Mouse (Mus musculus) embryo, embryonic 9.5 days (tissue): ENCODE results near the gene Lin7c.
"Not testable (repeated sequence)": the region's sequence is repeated elsewhere in the genome, so short reads cannot be mapped to it uniquely, and the experiment has no call there.

Experiments
- DNase-seq: peaks from one replicate; pipeline ENCODE4 v3.0.0-alpha.2; 2017; ENCODE audit errors: extremely low spot score

Gene Lin7c

DNA sequence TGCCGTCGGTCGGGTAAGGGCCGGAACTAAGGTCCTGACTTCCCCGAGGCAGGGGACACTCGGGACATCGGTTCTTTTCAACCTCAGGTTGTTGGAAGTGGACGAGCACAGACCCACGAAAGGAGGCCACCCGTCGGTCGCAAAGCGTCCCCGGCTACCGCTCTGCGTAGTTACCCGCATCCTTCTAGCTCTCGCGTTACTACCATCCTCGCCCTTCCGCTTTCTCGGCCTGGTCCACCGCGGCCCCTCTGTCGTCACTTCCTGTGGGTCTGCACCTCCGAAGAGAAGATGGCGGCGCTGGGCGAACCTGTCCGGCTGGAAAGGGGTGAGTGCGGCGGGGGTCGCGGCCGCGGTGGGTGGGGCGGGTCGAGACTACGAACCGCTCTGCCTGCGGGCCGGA lies at the start of gene Lin7c:
Gene Lin7c, plus strand, starts transcription at position 257 of the 400 bp plus-strand sequence.
- peak; percentile 94 for DNase-seq

DNA sequence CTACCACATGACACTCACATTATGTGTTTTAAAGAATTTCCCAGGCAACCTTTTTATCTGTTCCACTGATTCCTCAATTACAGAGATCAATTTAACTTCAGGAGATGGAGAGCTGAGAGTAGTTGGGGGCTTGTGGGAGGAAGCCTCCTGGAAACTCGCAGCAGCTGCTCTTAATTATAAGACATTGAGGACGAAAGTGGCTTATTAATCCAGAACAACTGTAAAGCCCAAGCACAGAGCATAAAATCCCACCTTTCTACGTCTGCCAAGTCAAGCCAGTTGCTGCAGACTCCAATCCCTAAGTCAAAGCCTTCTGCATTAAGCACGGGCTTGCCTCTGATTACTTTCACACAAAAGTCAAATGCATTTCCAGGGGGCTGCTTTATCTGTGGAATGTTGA lies 44.3 kb upstream of the Lin7c start:
- DNase-seq, result no peak

DNA sequence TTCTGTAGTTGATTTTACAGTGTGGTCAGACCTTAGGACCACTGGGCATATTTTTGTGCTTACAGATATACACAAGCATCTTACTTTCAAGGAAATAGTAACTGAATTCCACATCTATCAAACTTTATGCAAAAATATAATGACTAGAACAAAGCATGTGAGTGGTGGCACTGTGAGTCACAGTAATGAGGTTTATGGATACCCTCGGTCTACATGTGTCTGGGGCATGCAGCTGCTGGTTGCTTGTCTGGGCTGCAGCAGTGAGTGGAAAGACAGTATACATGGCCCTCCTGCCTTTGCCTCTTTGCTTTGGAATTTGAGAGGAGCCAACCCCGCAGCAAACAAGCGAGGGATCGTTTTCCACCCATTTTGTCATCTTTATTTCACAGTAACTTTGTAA lies 42.3 kb upstream of the Lin7c start:
- peak; percentile 5 for DNase-seq

DNA sequence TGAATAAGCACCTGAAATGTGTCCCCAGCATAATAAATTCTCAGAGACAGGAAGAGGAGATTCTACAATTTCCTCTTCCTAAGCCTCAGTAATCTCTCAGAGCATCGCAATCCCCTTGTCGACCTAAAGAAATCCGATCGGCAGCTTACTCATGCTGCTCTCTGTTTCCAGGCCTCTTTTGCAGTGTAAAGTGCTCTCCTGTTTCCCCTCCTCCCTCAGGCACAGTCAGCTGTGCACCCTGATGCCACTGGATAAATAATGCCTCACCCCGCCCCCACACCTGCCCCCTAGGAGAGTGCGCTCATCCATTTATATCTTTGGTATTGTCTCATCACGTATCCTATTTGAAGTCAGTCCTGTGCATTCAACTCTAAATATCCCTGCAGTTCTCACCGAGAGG lies 41.9 kb upstream of the Lin7c start:
- peak; percentile 12 for DNase-seq

DNA sequence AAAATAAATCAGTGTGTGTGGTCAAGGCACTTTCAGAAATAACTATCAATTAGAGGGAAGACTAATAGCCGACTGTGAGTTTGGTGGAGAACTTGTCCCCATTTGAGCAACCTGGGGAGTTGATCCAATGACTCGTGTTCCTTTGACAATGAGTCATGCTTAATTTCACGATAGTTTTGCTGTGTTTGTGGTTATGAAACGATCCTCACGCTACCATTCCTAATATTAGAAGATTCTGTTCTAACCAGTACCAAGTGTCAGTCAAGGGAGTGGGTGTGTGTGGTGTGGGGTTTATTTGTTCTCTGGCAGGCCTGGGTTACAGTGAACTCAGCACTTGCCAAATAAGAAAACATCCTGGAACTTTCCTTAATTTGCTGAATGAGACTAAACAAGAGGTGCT lies 35.1 kb upstream of the Lin7c start:
- no peak for DNase-seq

DNA sequence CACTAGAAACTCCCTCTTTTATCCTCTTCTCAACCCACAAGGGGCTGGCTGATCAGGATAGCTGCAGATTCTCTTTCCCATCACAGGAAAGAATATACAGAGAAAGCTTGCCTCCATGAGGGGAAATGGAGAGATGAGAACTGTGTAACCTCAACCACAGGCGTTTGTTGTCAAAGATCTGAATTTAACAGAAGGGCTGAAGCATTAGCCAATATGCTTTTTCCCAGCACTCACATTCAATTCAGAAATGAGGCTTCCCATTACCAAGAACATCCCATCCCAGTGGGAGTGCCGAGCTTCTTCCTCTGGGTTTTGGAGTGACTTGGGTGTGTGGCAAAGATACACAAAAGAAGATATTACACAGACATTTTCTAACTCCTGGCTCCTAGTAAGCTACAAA lies 31.0 kb upstream of the Lin7c start:
- DNase-seq, result no peak

DNA sequence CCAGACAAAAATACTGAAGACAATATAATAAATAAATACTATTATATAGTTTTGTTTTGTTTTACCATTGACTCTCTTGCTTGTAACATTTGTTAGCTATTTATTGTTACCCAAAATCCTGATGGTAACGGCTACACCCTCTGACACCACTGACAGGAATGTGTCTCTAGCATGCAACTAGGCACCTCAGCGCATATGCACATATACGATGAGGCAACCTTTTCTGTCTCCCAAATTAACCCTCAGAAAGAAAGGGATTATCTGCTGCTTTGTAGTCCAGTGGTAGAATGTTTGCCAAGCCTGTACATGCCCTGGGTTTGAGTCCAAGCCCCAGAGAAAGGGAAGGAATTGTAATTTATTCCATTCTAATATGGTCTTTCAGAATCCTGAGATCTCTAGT lies 29.8 kb upstream of the Lin7c start:
- no peak for DNase-seq

DNA sequence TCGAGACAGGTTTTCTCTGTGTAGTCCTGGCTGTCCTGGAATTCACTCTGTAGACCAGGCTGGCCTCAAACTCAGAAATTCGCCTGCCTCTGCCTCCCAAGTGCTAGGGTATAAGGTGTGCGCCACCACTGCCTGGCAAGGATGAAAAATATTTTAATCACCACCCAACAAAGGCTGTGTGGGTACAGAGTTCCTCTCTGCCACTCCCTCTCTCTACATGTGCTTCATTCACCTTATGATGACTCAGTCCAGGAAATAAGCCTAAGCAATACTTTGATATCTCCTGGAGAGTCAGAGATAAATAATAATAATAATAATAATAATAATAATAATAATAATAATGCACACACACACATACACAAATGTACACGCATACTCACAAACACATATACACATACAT lies 11.2 kb upstream of the Lin7c start:
- DNase-seq, result not testable (repeated sequence)

DNA sequence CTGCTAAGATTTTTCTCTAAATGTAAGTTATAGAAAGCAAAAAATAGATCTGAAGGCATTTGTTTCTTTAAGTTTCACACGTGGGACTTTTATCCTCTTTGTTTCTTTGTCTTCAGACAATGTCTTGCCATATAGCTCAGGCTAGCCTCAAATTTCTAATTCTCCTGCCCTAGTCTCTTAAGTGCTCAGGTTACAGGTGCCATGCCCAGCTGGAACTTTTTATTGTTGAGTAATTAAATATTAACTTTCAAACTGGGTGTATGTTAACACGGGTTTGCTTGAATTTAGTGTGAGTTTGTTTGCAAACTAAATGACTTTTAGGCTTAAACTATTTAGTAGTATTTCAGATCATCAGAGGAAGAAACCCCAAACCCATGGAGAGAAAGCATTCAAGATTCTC lies 9.5 kb upstream of the Lin7c start:
- no peak for DNase-seq

DNA sequence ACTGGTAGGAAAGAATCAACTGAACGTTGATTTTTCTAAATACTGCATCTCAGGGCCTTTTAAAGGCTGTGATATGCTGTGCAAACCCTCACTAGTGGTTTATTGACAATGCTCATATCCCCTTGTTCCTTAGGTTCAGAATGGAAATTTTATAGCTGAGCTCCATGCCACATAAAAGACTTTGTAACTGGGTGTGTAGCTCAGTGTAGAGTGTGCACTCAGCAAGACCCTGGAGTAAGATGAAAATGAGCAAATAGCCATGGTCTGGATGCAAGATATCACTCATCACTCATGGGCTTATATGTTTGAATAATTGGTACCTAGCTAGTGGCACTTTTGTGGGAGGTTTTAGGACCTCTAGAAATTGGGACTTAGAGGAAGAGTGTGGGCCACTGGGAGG lies 9.0 kb upstream of the Lin7c start:
- no peak for DNase-seq

DNA sequence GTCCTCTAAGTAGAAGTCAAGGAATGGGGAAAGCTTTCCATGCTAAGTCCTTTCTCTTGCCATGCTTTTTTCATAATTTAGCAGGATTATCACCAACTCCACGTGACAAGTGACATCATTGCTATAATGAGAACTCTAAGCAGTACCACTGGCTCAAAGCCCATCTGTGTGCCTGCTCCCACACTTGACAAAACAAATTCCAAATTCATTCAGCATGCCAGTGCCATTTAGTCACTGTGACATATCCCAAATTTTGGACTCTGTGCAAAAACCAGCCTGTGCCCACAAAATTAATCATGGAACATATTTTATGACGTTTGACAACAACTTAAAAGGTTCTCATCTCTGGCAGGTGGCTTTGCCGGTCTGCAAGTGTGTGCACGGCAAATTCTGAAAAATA lies 6.5 kb upstream of the Lin7c start:
- DNase-seq, result no peak

DNA sequence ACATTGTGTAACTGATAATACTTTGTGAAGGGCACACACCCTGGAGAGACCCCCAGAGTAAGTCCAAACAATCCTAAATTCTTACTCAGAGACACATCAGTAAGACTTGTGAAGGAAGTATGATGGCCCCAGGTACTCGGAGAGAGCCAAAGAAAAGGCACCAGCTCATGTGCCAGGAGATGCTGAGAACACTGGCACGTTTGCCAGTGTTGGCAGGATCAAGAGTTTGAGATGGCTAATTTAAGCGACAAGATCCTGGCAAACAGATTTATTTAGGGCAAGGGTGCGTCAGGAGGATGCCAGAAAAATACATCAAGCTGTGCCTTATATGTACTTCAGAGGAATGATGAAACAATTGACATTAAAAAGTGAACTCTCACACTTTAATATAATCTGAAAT lies 6.1 kb upstream of the Lin7c start:
- DNase-seq, result no peak

DNA sequence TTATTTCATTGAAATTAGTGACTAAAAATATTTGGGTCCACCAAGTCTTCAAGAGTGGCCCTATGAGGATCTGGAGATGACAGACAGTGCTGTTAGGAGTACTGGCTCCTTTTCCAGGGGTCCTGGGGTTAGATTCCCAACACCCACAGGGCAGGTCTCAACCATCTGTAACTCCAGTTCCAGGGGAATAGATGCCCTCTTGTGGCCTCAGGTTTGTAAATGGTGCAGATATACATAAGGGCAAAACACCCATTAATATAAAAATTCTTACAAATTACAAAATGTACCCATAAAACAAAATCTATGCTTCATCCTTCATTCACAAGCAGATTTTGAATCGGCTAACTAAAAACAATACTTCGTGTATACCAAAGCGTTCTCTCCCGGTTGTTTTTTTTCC lies 585 bp upstream of the Lin7c start:
- peak; percentile 7 for DNase-seq

DNA sequence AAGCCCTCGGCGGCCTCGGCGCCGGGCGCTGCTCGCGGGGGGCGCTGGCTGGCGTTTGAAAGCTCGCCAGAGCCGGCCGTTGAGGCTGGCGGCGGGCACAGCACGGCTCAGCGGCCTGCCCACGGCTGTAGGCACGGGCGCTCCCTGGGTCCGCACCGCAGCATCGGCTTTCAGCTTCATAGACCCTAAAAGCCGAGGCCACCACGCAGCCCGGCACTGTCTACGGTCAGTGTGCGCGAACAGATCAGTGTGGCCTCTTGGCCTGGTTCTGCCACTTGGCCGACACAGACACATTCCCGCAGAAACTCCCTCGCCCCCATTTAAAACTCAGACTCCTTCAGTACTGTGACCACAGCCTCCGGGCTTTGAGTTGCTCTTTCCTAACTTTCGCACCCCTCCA lies 378 bp downstream of the Lin7c start:
- DNase-seq, result no peak

DNA sequence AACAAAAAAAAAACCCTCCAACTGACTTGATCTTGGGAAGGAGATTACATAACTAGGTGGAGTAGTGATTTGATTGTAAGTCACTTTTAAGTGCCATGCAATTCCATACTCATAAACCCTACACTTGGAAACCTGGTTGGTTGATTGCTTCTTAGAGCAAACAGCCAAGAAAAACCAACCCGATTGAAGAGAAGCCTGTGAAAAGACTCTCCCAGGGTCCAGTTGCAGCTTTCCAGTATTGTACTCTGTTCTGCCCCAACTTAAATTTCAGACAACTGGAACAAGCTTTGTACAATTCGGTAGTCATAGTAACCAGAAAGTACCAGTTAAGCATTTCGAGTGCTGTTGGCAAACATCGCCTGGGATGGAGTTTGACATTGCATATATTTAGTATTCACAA lies 818 bp downstream of the Lin7c start:
- no peak for DNase-seq

DNA sequence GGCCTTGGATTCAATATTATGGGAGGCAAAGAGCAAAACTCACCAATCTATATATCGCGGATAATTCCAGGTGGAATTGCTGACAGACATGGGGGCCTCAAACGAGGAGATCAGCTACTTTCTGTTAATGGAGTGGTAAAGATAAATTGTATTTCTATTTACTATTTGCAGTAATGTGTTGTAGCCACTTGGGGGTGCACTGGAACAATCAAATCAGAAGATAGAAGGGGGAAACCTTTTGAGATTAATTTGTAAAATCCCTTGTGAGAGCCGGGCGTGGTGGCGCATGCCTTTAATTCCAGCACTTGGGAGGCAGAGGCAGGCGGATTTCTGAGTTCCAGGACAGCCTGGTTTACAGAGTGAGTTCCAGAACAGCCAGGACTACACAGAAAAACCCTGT lies 5.7 kb downstream of the Lin7c start:
- DNase-seq, result no peak

DNA sequence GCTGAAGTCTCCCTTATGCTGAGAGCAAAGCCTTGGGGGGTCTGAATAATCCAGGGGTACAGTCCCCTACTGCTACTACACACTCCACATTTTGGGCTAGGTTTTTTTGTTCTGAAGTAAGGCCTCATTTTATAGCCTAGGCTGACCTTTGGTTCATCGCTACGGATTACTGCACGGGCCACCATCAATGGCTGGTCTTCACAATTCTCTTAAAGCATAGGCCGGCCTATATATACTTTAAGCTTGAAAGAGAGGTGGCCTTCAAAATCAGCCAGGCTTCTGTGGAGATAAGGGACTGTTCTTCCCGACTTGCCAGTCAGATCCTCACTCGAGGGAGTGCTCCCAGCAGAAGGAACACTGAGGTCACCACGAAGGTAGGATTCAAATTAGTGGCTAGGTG lies 12.2 kb downstream of the Lin7c start:
- no peak for DNase-seq

DNA sequence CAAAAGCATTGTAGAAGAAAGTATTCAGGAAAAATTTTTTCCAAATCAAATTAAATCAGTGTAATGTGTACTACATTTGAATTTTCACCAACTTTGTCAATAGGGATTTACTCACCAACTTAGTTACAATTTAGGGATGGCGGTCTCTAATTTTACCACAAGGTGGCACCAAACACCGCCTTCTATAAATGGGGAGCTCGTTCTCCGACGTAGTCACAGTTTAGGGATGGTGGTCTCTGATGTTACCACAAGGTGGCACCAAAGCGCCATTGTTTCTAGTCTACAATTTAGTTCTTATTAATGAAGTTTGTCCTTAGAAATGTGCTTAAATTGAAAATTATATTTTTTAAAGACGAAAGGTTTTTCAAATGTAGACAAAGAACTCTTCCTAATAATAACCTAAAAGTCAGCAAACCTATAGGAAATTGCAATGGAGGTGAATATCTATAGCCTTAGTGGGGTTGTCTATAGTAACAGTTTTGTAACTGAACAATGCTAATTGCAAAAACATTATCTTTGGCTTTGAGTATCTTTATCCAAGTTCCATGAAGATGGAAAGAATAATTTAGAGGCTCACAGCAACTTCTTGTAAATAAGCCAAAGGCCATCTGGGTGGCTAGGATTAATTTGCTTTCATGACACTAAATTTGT lies 13.6 kb downstream of the Lin7c start:
- peak; percentile 81 for DNase-seq

DNA sequence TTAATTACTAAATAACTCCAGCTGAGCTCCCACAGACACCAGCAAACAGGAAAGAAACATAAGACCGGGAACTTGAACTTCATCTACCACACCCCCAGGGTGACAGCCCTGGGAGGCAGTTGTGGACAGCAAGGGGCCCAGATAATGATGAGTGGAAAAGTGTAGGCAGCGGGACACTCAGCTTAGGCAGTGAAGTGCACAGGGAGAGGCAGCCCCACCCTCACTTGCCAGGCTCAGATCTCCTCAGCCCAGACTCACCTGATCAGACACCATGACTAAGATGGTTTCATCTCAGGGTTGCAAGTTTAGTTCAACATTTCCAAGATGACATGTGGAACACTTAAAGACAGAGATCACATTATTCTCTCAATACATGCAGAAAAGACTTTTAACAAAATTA lies 18.5 kb downstream of the Lin7c start:
- no peak for DNase-seq

DNA sequence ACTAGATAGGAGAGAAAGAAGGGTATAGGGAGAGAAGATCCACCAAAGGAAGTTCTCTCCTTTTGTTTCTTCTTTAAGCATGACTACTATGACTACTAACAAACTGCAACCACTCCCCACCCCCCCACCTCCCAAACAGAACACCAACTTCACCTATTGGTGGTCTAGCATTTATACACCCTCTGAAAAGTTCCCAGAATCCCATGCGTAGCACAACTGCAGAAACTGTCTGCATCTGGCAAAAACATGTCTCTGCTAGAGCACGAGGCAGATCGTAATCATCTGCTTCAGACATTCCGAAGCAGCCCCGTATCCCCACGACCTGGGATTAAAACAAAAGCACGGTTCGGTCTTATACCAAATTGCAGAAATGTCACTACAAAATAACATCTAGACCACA lies 21.6 kb downstream of the Lin7c start:
- no peak for DNase-seq

DNA sequence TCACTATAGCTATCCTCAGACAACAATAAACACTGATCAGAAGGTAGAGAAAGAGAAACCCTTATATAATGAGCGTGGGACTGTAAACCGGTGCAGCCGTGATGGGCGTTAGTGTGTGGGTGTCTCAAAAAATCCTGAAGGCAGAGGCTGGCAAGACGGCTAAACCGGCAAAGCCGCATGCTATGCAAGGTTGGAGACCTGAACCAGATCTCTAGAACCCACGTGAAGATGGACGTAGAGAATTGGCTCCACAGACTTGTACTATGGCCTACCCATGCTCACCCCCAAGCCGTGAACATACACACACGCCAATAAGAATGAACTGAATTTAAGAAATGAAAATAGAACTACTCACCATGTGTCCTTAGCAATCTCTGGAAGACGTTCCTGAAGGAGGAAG lies 22.1 kb downstream of the Lin7c start:
- no peak for DNase-seq

DNA sequence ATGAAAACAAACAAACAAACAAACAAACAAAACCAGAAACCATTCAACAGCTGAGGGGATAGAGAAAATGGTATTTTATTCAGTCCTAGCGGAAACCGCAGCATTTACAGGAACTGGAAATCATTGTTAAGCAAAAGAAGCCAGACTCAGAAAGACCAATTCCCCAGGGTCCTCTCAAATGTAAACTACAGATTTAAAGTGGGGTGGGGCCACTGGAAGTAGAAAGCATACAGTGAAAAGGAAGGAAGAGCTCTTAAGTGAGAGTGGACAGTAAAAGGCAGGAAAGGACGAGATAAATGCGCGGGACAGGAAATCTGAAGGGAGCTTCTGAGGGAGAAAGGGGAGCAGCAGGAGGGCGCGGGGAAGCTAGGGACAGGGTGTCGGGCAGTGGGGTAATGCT lies 22.6 kb downstream of the Lin7c start:
- no peak for DNase-seq

DNA sequence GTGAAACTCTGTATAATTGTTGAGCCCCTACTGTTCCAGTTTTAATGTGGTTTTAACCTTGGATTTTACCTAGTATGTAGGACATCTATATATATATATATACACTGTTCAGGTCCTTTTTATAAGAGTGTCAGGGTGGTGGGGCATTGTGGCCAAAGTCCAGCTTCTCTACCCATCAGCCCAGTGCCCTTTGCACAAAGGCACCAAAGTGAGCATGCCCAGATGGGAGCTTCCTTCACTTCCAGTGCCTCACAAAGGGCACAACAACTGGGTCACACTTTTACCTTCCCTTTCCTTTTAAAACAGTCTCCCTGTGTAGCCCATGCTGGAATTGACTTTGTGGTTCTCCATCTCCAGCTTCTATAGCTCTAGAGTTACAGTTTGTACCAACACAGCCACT lies 23.9 kb downstream of the Lin7c start:
- no peak for DNase-seq

DNA sequence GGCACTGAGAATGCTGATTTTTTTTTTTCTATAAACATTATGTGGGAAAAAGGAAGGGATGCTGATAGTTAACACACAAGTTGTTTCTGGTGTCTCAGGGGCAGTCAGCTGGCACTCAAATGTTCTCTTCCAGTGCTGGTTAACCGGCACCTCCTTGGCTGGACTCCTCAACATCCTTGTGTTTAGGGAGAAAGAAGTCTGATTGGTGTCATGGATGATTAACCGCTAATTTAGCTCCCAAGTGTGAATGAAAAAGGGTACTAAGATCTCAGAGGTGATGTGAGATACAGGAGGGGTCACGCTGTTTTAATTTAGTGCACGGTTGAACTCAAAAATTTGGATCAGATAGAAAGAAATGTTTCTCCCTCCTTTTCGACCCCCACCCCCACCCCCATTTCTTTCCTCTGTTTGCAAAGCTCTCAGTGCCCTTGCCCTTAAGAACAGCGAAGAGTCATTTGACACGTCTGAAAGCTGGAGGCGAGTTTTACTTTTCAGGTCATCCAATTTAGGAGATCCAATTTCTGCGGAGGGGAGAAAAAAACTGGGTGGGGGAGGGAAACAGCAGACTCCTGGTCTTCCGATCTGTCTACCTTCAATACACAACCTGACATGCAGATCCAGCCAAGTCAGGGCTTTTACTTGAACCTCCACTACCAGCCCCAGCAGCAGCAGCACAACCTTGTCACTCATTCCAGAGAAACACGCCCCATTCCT lies 26.3 kb downstream of the Lin7c start:
- peak; percentile 41 for DNase-seq
